Mouse (Mus musculus) megakaryocyte, adult 5-6 weeks (primary cell): ENCODE measurements around the gene Map7. TPM values are rescaled to one million over a fixed set of nuclear protein-coding genes. Genes with fewer than 3 reads are reported as not detected.
A peak's percentile ranks its signal among the peaks of the same experiment; 100 is the strongest.

ENCODE experiments used
- ATAC-seq: 2 replicates; pipeline ENCODE4 v1.8.0; 2016; ENCODE audit warnings: mild to moderate bottlenecking, inconsistent platforms; ENCODE audit not compliant: poor library complexity, severe bottlenecking
- total RNA-seq, 2 experiments: library from RNA; stranded (forward) in 1 of 2; stranded (reverse) in 1 of 2; fragments of 153-499, 151-499 nt in 1 of 2; fragments of 221-1000, 200-1000 nt in 1 of 2; gene quantifications; 2 replicates each; pipeline versions ENCODE4 v1.2.3 to v1.2.4; 2015 to 2017

Map7 gene
- total RNA-seq, 2 experiments from 2014 or later: 2.3 to 3.8 TPM

DNA sequence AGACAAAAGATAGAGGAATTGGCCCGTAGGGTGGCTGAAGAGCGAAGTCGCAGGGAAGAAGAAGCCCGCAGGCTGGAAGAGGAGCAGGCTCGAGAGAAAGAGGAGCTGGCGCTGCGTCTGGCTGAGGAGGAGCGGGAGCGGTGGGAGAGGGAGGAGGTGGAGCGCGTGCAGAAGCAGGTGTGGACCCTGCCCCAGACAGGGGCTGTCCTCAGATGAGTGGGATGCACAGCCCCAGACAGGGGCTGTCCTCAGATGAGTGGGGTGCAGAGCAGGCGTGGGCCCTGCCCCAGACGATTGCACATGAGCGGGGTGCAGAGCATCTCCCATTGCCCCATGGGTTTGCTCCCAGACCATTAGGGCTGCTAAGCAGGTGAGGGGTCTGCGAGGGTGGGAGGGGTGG lies 125.0 kb downstream of the Map7 start:
- no peak for ATAC-seq

DNA sequence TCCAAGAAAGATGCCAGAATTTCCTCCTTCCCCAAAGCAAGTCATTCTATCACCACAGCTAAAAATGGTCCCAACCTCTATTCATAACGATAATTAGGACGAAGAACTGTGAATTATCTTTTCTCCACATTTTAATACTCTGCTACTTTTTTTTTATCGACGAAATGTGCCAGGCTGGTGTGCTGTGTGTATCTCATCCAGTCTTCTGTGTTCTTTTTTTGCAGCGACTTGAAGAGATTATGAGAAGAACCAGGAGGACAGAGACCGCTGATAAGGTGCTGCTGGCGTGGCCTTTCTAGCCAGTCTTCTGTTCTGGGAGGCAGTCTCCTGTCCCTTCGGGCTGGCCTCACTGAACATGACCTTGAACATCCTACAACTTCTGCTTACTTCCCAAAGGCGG lies 125.8 kb downstream of the Map7 start:
- ATAC-seq: no peak

DNA sequence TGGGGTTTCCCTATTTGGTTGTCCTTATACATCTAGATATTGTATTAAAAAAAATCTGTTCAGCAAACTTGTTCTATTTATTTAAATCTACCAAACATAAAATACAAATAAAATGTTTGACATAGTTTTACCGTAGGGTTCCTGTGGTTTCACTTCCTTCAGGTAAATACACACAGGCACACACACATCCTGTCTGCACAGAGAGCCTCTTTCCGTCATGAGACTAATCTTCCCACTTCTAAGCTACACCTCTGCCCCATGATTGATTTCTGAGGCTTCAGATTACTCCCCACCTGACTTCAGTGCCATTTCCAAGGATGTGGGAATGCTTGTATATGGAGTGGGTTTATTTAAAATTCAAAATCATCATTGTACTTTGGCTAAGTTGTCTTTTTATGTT lies 133.2 kb downstream of the Map7 start:
- 0 out of 2 replicates have a peak, but pooled peaks have one; percentile 27 for ATAC-seq

DNA sequence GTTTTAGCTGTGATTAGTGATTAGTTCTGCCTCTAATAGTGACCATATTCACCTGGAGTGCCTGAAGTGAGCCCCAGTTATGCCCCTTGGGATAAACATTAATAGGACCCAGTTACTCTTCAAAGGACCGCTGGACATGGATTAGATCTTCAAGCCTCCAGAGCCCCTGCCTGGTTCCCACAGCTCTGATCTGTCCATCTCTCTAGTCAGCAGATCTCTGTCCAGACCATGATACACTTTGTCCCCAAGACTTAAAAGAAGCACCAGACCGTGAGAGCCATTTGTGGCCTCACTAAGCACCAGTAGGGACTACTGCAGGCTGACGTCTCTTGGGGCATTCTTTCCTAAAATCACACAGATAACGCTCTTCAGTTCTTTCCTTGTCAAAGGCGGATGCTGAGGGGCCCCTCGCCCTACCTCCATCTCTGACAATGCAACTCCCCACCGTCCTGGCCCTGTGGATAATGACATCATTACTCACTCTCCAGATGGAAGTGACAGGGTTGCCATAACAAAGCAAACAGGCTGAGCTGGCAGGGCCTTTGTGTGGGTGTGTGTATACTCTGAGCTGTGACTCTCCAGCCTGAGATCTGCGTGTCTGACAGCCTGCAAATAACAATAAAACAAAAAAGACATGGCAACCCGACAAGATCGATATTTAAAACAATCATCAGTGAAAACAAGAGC lies 137.2 kb downstream of the Map7 start:
- ATAC-seq: no peak

DNA sequence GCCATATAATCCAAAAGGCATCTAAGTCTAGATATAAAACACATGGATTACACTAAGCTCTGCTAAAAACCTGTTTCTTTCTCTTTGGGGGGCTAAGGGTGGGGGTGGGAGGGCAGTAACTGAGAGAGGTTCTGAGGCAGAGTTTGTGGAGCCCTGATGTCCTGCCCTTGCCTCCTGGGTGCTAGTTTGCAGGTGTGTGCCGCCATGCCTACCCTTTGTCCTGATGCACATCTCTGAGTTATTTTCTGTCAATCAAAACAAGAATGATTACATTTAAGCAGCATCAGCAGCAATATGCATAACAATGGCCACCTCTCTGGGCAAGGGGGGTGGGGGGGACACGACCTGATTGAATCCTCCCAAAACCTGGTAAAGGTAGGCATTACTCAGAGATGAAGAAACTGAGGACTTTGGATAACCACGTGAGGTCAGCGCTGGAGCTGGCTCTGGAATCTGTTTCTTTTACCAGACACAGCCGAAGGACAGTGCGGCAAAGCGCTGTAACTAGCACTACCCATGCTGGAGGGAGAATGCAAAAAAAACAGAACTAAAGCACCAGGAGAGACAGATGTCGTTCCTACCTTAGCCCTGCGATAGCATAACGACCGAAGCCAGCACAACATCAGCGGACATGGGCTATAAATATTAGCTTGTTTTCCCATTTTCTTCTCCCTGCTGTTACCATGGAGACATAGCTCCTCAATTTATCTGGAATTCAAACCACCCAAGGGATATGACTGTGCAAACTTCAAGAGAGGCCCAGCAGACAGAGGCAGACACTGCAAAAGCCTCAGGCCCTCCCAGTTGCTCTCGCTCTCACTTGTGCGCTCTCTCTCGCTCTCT lies 137.9 kb downstream of the Map7 start:
- no peak for ATAC-seq

DNA sequence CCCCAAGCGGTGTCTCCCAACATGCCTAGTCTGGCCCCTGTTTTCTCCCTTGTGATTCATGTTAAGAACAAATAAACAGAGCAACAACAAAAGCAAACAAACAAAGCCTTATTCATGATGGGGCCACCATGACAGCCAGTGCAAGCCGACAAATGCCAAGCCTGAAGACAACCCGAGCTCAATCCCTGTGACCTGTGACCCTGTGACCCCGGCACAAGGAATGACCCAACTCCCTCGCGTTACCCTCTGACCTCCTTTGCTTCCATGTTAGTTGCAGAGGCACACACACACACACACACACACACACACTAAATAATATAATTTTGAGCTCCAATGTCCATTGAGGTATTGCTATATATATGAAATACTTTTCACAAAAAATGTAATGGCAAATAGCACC lies 139.1 kb downstream of the Map7 start:
- no peak for ATAC-seq

DNA sequence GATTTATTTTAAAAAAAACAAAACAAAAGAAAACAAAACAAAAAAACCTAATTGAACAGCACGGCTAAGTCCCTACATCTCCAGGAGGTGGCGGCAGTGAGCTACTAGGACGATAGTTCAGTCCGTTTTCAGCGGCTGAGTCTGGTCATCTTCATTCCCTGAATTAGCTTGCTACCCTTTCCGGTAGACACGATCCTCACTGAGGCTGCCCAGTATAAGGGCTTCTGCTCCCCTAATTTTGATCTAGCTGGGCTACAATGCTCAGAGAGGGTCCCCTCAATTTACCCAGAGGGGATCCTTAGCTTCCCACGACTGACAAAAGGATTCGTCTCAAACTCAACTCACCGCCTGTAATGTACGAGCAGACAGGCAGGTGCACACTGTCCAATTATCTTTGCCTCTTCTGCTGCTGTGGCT lies 142.2 kb downstream of the Map7 start:
- peak; percentile 94 for ATAC-seq

DNA sequence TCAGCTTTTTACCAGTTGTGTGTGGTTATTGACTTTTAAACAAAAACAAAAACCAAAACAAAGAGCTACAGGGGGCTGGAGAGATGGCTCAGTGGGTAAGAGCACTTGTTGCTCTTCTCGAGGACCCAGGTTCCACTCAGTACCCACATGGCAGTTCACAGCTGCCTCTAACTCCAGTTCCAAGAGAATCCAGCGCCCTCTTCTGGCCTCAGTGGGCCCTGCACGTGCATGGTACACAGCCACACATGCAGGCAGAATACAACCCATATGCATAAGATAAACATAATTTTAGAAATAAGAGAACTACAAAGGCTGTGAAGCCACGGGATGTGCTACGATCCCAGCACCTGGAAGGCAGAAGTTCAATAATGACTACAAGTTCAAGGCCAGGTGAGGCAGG lies 147.7 kb downstream of the Map7 start:
- no peak; the same call in 1 of the 2 replicates for ATAC-seq

DNA sequence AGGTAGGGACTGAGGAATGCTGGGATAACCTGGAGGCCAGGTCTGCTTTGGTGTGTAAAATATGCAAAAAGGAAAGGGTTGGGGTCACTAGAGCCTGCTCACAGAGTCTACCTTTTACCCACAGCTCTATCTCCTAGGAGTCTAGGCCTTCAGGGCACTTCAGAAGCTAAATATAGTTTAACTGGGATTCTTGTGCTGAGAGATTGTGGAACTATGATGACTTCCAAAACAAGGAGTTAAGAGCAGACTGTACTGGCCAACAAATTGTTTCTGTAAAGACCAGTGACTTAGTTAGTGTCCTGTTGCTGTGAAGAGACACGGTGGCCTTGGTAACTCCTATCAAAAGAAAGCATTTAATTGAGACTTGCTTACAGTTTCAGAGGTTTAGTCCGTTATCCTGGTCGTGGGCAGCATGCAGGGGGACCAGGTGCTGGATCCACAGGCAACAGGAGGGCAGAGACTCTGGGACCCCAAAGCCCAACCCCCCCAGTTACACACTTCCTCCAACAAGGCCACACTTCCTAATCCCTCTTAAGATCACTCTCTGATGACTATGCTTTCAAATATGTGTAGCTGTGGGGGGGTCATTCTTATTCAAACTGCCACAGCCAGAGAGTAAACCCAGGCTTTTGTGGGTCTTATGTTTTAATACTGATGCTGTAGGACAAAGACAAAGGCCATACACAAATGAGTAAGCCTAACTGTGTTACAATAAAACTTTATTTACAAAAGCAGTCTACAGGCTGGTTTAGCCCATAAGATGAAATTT lies 150.1 kb downstream of the Map7 start:
- ATAC-seq: no peak

DNA sequence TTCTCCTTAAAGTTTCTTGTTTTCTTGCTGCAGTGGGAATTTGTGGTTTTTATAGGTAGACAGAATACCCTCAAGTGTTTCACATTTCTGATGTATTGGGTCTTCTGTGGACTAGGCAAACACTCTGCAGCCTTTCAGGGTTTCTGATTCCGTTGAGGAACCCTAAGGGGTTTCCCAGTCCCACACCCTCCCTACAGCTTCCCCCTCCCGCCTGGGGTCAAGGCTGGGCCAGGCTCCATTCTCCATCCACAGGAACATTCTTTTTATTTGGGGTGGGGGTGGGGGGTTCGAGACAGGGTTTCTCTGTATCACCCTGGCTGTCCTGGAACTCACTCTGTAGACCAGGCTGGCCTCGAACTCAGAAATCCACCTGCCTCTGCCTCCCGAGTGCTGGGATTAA lies 150.8 kb downstream of the Map7 start:
- ATAC-seq: no peak

DNA sequence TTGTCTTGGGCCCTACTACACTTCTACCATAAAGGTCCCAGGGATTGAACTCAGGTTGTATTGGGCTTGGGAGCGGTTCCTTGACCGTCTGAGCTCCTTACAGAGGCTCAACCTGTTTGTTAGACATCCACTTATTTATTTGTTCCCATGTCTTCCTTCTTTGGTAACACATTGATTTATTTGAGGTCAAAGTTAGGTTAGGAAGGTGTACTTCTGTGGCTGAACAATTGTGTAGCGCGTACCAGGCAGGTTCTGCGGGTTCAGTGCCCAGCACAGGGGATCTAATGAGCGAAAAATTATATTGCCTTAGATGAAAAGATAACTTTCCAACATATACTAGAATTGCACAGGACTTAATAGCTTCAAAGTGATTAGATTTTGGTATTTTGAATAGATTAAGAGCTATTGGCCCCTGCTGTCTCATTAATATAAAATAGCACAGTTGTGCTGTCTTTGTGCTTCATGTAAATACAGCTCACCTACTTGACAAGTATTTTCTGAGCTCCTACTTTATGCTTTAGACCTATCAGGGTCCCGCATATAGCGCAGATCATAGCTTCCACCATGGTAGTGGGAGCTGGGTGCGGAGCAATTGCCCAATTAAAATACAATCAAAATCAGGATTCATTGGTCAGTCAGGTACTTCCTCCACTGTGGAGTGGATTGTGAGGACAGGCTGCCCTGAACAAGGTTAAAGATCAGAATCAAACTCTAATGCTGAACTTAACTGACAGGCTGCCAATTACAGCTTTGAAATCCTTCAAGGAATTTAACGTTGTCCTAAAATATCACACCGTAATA lies 162.9 kb downstream of the Map7 start:
- no peak for ATAC-seq

DNA sequence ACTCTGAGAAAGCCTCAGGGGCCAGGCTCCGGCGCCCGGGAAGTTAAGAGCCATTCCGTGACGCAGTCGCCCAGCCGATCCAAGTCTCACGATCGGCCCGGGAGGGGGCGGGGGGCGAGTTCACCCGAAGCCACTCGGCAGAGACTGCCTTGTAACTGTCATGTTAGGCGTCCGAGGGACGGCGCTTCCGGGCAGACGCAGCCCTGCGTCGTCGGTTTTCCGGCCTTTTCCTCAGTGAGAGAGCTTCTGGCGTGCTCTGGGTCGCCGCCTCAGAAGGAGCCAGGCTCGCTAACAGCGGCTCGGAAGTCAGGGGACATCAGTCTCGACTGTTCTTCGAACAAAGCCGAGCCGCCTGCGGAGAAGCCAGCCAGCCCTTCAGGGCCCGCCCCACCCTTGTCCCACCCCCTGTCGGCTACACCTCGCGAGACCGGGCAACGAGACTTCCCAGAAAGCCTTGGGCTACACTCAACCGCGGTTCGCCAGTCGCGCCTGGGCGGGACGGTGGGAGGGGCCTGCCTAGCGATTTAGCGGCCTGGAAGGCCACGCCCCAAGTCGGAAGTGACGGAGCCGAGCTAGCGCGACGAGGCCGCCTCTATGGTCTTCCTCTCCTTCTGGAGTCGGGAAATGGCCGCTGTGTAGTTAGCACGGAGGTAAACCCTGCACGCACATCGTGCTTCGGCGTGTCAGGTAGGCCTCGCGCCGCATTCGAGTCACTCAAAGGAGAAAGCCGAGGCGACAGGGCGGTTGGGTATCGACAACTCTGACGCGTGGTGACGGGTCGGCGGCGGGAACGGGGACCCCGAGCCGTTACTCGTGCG lies 163.9 kb downstream of the Map7 start, which contains the start of gene Bclaf1:
Gene Bclaf1 (plus strand): TSS at position 552 of the 818 bp plus-strand sequence.
- peak; percentile 82 for ATAC-seq

DNA sequence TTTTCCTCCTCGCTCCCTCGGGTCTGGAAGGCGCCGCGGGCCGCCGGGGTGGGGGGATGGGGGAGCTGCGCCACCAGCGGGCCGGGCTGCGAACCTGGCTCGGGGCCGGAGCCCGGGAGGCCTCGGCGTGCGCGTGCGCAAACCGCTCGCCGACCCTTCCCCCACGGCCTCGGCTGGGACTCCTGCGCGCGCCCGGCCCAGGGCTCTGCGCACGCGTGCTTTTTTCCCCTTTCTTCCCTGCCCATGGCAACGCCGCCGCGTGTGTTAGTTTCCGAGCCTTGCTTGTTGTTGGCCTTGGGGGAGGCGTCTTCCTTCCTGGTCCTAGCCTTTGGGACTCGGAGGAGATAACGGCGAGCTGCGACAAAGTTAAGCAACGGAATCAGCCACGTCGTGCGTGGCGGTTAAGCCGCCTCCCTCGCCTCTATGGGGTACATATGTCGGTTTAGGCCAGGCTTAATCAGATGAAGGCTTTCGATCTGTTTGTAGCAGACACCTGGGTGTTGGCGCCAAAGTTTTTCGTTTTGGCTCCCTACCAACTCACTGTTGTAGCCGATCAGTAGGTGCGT lies 164.5 kb downstream of the Map7 start:
- ATAC-seq: peak; percentile 42

DNA sequence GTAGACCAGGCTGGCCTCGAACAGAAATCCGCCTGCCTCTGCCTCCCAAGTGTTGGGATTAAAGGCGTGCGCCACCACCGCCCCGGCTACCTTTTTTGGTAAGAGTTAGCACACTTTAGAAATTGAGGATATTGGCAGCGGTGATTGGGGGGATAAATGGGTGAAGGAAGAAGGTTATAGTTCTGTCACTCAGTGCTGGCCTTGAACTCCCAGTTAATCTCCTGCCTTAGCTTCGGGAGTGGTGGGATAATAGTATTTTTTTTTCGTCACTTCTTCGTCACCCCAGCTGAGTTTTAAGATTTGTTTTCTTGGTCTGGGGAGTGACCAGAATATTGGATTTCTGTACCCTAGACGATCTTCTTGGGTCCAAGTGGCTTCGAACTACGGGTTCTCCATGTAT lies 165.2 kb downstream of the Map7 start:
- no peak for ATAC-seq

DNA sequence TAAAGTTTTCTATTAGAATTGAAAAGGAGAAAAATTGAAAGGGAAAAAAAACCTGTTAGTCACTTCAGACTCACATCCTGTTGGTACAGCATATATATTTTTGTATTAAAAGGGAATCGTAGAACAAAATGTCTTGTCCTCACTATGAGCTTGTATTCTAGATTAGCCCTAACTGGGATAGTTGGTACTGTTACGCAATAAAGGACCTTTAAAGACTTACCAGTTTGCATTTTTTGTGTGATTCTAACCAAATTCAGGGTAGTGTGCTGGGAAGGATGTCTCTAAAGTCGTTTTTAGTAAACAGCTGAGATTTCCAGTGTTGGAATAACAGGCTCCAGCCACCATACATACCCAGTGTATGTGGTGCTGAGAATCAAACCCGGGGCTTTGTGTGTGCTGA lies 165.7 kb downstream of the Map7 start:
- ATAC-seq: no peak

DNA sequence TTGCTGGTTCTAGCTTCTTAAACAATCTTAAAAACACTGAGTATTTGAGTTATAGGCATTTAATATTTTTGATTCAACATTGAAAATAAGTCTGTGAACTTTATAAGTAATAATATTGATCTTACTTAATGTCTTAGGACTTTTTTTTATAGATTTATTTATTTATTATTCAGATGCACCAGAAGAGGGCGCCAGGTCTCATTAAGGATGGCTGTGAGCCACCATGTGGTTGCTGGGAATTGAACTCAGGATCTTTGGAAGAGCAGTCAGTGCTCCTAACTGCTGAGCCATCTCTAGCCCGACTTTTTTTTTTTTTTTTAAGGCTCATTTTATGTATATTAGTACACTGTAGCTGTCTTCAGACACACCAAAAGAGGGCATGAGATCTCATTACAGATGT lies 166.5 kb downstream of the Map7 start:
- no peak for ATAC-seq

DNA sequence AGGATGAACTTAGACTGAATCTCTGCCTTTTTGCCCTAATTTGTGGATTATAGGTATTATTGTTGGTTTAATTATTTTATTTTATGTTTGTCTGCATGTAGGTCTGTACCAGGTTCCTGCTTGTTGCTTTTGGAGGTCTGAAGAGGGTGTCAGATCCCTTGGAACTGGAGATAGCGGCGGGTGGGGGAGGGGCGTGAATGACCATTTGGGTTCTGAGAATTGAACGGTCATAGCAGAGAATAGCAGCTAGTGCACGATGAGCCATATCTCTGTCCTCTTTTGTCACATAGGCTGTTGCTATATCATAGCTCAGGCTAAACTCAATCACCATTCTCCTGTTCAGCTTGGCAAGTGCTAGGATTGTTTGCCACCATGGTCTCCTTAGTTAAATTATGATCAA lies 169.2 kb downstream of the Map7 start:
- ATAC-seq: no peak

DNA sequence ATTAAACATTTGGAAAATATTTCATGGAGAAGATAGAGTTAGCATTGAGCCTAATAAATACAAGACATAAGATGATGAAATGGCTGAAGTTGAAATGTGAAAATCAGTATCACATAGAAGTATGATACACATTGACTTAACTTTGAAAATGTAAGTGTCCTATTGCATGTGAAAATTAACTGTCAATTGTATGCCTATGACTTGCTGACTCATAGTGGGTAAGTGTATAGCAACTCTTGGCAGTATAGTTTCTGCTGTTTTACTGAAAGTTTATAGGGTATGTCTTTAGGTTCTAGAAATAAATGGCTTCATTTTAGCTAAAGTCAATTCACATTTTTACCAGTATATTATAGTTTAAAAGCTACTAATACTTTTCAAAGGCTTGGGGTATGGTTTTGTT lies 178.0 kb downstream of the Map7 start:
- ATAC-seq: no peak
